Mouse (Mus musculus): Measurements from ENCODE around the gene Zfyve19.

The Zfyve19 gene

GRCm38 (mm10) chr2:119196316-119197108, 11.9 kb upstream of the Zfyve19 start:
- no peak for DNase-seq (ENCODE audit: low spot score in 2 of 2)

GRCm38 (mm10) chr2:119197493-119197892, 10.9 kb upstream of the Zfyve19 start:
- no peak for DNase-seq (ENCODE audit: low spot score in 2 of 2)

GRCm38 (mm10) chr2:119198049-119198448, 10.4 kb upstream of the Zfyve19 start:
- no peak for DNase-seq (ENCODE audit: low spot score in 2 of 2)

- DNase-seq (ENCODE audit: low spot score in 2 of 2), result no peak
Measured at GRCm38 (mm10) chr2:119198934-119199333, 9.5 kb upstream of the Zfyve19 start.

GRCm38 (mm10) chr2:119202914-119203453, 5.4 kb upstream of the Zfyve19 start:
- DNase-seq (ENCODE audit: low spot score in 2 of 2), result no peak

- no peak for DNase-seq (ENCODE audit: low spot score in 2 of 2)
Measured at GRCm38 (mm10) chr2:119203871-119204460, 4.5 kb upstream of the Zfyve19 start.

- DNase-seq (ENCODE audit: low spot score in 2 of 2), result no peak
Measured at GRCm38 (mm10) chr2:119207961-119208343, 465 bp upstream of the Zfyve19 start.

- DNase-seq (ENCODE audit: low spot score in 2 of 2), result no peak
Measured at GRCm38 (mm10) chr2:119209176-119209507, 725 bp downstream of the Zfyve19 start.

GRCm38 (mm10) chr2:119229775-119230704, 21.6 kb downstream of the Zfyve19 start, which contains the start of gene Ppp1r14d:
Gene Ppp1r14d (minus strand): TSS chr2:119229906.
- DNase-seq (ENCODE audit: low spot score in 2 of 2), result no peak

GRCm38 (mm10) chr2:119236682-119237209, 28.3 kb downstream of the Zfyve19 start:
- no peak for DNase-seq (ENCODE audit: low spot score in 2 of 2)

- DNase-seq (ENCODE audit: low spot score in 2 of 2), result no peak
Measured at GRCm38 (mm10) chr2:119237210-119237870, 28.9 kb downstream of the Zfyve19 start, which contains the start of gene Spint1. Gene Spint1 (plus strand): TSS chr2:119237362.

- no peak for DNase-seq (ENCODE audit: low spot score in 2 of 2)
Measured at GRCm38 (mm10) chr2:119237871-119238220, 29.4 kb downstream of the Zfyve19 start.

GRCm38 (mm10) chr2:119238671-119239070, 30.3 kb downstream of the Zfyve19 start:
- DNase-seq (ENCODE audit: low spot score in 2 of 2), result no peak

- DNase-seq (ENCODE audit: low spot score in 2 of 2), result no peak
Measured at GRCm38 (mm10) chr2:119240075-119240818, 31.8 kb downstream of the Zfyve19 start.

GRCm38 (mm10) chr2:119240819-119241186, 32.4 kb downstream of the Zfyve19 start:
- no peak for DNase-seq (ENCODE audit: low spot score in 2 of 2)

GRCm38 (mm10) chr2:119242548-119242947, 34.1 kb downstream of the Zfyve19 start:
- no peak for DNase-seq (ENCODE audit: low spot score in 2 of 2)

- DNase-seq (ENCODE audit: low spot score in 2 of 2), result no peak
Measured at GRCm38 (mm10) chr2:119245246-119245645, 36.8 kb downstream of the Zfyve19 start.

GRCm38 (mm10) chr2:119247904-119248303, 39.5 kb downstream of the Zfyve19 start:
- DNase-seq (ENCODE audit: low spot score in 2 of 2), result no peak

- no peak for DNase-seq (ENCODE audit: low spot score in 2 of 2)
Measured at GRCm38 (mm10) chr2:119249592-119250061, 41.2 kb downstream of the Zfyve19 start.

- DNase-seq (ENCODE audit: low spot score in 2 of 2), result no peak
Measured at GRCm38 (mm10) chr2:119250377-119250776, 42.0 kb downstream of the Zfyve19 start.

Measured in natural killer cell, adult 2 months (primary cell).